Mouse (Mus musculus): ENCODE results near the gene Pkn2.
A peak's percentile ranks its signal among the peaks of the same experiment; 100 is the strongest.

Pkn2 gene

GRCm38 (mm10) chr3:142743973-142744898 is 137.6 kb downstream of the Pkn2 start:
- DNase-seq (ENCODE audit: low read depth) = peak; percentile 84

All from induced T-regulatory cell, adult 2 months (primary cell).